Mouse (Mus musculus): ENCODE data around the gene Hectd4. TPM values are rescaled to one million over a fixed set of nuclear protein-coding genes. Genes with fewer than 3 reads are reported as not detected.
"Not testable (repeated sequence)": the region's sequence is repeated elsewhere in the genome, so short reads cannot be mapped to it uniquely, and the experiment has no call there.

Hectd4 gene
- total and polyA plus RNA-seq, 3 experiments: 2.1 to 7.8 (median 6.0) TPM

DNA sequence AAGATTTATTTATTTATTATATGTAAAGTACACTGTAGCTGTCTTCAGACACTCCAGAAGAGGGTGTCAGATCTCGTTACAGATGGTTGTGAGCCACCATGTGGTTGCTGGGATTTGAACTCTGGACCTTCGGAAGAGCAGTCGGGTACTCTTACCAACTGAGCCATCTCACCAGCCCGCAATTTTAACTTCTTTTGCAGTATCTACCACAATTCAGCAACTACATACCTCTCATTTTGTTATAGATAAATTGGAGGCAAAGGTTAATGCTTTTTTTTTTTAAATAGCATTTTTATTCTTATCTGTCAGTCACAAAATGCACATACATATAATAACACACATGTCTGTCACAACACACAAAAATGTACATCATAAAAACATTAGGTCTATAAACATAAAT is 4.0 kb downstream of the Hectd4 start:
- peak; percentile 64; the same call in 1 of the 2 replicates for TF ChIP-seq TBP (conservative IDR thresholded peaks at IDR 0.05; ENCODE audit: low read depth, low read length)
- in situ Hi-C loops (cut with MboI; ENCODE audit: low pct_ligation_motif_present, low pct_unique_long_range_greater_than_20kb, low sequenced_read_pairs); H3K36me3 ChIP-seq (replicated peaks in 1 of 2; ENCODE audit: control insufficient read depth in 1 of 2, insufficient read depth in 1 of 2, low read length in 1 of 2); H3K9me3 ChIP-seq (replicated peaks; ENCODE audit: low read length); DNase-seq (ENCODE audit: extremely low read depth); H3K4me2 ChIP-seq (ENCODE audit: insufficient read depth, low read depth, poor library complexity, severe bottlenecking); dilution Hi-C loops (cut with MboI; ENCODE audit: extremely low pct_ligation_motif_present, extremely low pct_unique_long_range_greater_than_20kb, low sequenced_read_pairs); H3K4me3 ChIP-seq (replicated peaks in 1 of 3; ENCODE audit: low read depth in 2 of 3, low read length in 2 of 3, poor library complexity in 1 of 3); H3K9ac ChIP-seq (ENCODE audit: insufficient read depth, low read depth); H3K27me3 ChIP-seq (replicated peaks); H3K27ac ChIP-seq (ENCODE audit: insufficient read depth, low read depth): not testable (repeated sequence)
- Histone ChIP-seq H3K79me2 (replicated peaks; ENCODE audit: control insufficient read depth, extremely low read depth, insufficient read depth, poor library complexity, severe bottlenecking) (peaks cover 17% of the 10 kb centered on the region), H3K4me1 (ENCODE audit: control insufficient read depth in 1 of 2, insufficient read depth in 2 of 2) (peaks cover 17 to 58% of the 10 kb centered on the region in 2 experiments)

DNA sequence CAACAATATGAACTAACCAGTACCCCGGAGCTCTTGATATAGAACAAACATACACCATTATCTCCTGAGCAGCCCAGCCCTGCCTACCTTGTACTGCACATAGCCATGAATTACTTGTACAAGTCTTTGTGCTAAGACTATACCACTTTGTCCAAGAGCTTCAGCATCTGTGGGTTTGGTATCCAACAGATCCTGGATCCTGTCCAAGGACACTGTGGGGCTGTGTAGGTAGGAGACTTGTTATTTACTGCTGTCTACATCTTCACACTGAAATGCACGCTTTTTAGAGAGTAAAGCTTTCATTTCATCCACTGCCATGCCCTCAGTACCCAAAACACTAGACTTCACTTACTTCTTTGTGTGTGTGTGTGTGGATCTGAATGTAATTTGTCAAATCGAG is 4.8 kb downstream of the Hectd4 start:
- Histone ChIP-seq H3K4me1 (ENCODE audit: control insufficient read depth in 1 of 2, insufficient read depth in 2 of 2) (peaks cover 17 to 55% of the 10 kb centered on the region in 2 experiments), H3K27me3 (replicated peaks) (no peaks in the 10 kb centered on the region), H3K79me2 (replicated peaks; ENCODE audit: control insufficient read depth, extremely low read depth, insufficient read depth, poor library complexity, severe bottlenecking) (peaks cover 17% of the 10 kb centered on the region), H3K27ac (ENCODE audit: insufficient read depth, low read depth) (no peak overlapping the region), H3K36me3 (replicated peaks in 1 of 2; ENCODE audit: control insufficient read depth in 1 of 2, insufficient read depth in 1 of 2, low read length in 1 of 2) (peaks cover 0 to 2% of the 10 kb centered on the region in 2 experiments), H3K4me2 (ENCODE audit: insufficient read depth, low read depth, poor library complexity, severe bottlenecking) (no peak overlapping the region), H3K9me3 (replicated peaks; ENCODE audit: low read length) (no peaks in the 10 kb centered on the region), H3K9ac (ENCODE audit: insufficient read depth, low read depth) (no peak overlapping the region), H3K4me3 (replicated peaks in 1 of 3; ENCODE audit: low read depth in 2 of 3, low read length in 2 of 3, poor library complexity in 1 of 3) (no peak overlapping the region)
- dilution Hi-C loops (cut with MboI; ENCODE audit: extremely low pct_ligation_motif_present, extremely low pct_unique_long_range_greater_than_20kb, low sequenced_read_pairs) (no loop called here), in situ Hi-C loops (cut with MboI; ENCODE audit: low pct_ligation_motif_present, low pct_unique_long_range_greater_than_20kb, low sequenced_read_pairs) (loop anchor here (5.0 kb wide), 1 partner anchor 42 kb away; no protein-coding TSS in a partner anchor)
- DNase-seq (ENCODE audit: extremely low read depth): no peak
- TF ChIP-seq ELF1 (IDR thresholded peaks at IDR 0.05; ENCODE audit: low read depth, low read length): no peak
- TF ChIP-seq EP300 (IDR thresholded peaks at IDR 0.05; ENCODE audit: low read length): no peak
- no peak for TF ChIP-seq HCFC1 (IDR thresholded peaks at IDR 0.05; ENCODE audit: low read depth, low read length)
- no peak for TF ChIP-seq CHD1 (IDR thresholded peaks at IDR 0.05; ENCODE audit: low read depth, low read length)
- no peak for TF ChIP-seq E2F4 (IDR thresholded peaks at IDR 0.05; ENCODE audit: insufficient replicate concordance, low read depth, low read length)
- TF ChIP-seq ZNF384 (IDR thresholded peaks at IDR 0.05; ENCODE audit: low read depth, low read length): no peak
- TF ChIP-seq MAX (IDR thresholded peaks at IDR 0.05; ENCODE audit: low read length): no peak
- no peak for TF ChIP-seq POLR2A (IDR thresholded peaks at IDR 0.05; ENCODE audit: low read depth, low read length)
- no peak for TF ChIP-seq MEF2A (IDR thresholded peaks at IDR 0.05; ENCODE audit: borderline replicate concordance, low read depth, low read length)

DNA sequence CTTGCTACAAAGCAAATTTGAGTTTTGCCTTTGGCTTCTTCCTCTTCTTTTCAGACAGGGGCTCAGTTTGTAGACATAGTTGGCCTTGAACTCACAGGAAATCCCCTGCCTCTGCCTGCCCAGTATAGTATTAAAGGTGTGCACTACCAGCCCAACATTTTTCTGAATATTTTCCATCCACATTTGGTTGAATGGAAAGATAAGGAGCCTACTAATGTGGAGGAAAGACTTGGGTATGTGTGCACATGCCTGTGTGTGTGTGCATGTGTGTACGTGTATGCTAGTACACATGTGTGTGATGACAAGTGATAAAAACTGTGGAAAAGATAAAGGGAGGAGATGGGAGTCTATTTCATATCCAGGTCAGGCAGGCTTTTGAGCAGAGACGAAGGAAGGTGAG is 5.8 kb downstream of the Hectd4 start:
- Histone ChIP-seq H3K27ac (ENCODE audit: insufficient read depth, low read depth) (0 out of 2 replicates have a peak overlapping the region, but pooled peaks have one; percentile 8), H3K79me2 (replicated peaks; ENCODE audit: control insufficient read depth, extremely low read depth, insufficient read depth, poor library complexity, severe bottlenecking) (peaks cover 17% of the 10 kb centered on the region), H3K9me3 (replicated peaks; ENCODE audit: low read length) (no peaks in the 10 kb centered on the region), H3K4me3 (replicated peaks in 1 of 3; ENCODE audit: low read depth in 2 of 3, low read length in 2 of 3, poor library complexity in 1 of 3) (no peak overlapping the region), H3K4me2 (ENCODE audit: insufficient read depth, low read depth, poor library complexity, severe bottlenecking) (no peak overlapping the region), H3K27me3 (replicated peaks) (no peaks in the 10 kb centered on the region), H3K36me3 (replicated peaks in 1 of 2; ENCODE audit: control insufficient read depth in 1 of 2, insufficient read depth in 1 of 2, low read length in 1 of 2) (peaks cover 0 to 11% of the 10 kb centered on the region in 2 experiments), H3K9ac (ENCODE audit: insufficient read depth, low read depth) (no peak overlapping the region), H3K4me1 (ENCODE audit: control insufficient read depth in 1 of 2, insufficient read depth in 2 of 2) (peaks cover 17 to 59% of the 10 kb centered on the region in 2 experiments)
- no peak for DNase-seq (ENCODE audit: extremely low read depth)
- in situ Hi-C loops (cut with MboI; ENCODE audit: low pct_ligation_motif_present, low pct_unique_long_range_greater_than_20kb, low sequenced_read_pairs) (loop anchor here (5.0 kb wide), 1 partner anchor 41 kb away; no protein-coding TSS in a partner anchor), dilution Hi-C loops (cut with MboI; ENCODE audit: extremely low pct_ligation_motif_present, extremely low pct_unique_long_range_greater_than_20kb, low sequenced_read_pairs) (no loop called here)
- peak; percentile 55 for TF ChIP-seq EP300 (IDR thresholded peaks at IDR 0.05; ENCODE audit: low read length)
- TF ChIP-seq ETS1 (conservative IDR thresholded peaks at IDR 0.05; ENCODE audit: low read depth, low read length): peak; percentile 57; the same call in 1 of the 2 replicates
- no peak for TF ChIP-seq POLR2A (IDR thresholded peaks at IDR 0.05; ENCODE audit: low read depth, low read length)
- TF ChIP-seq IRF4 (IDR thresholded peaks at IDR 0.05; ENCODE audit: low read depth, low read length): 0 out of 2 replicates have a peak, but pooled peaks have one; percentile 24
- peak; percentile 52 for TF ChIP-seq BHLHE40 (IDR thresholded peaks at IDR 0.05; ENCODE audit: low read depth, low read length)
